Mouse (Mus musculus) embryonic facial prominence, embryonic 11.5 days (tissue): ENCODE data around the gene Myo1d. TPM values are rescaled to one million over a fixed set of nuclear protein-coding genes. Genes with fewer than 3 reads are reported as not detected.

Experiments
- ATAC-seq: fragments of 200-750 bp; cut with Nextera tagmentation; replicated peaks from 2 replicates; pipeline ENCODE4 v1.8.0; 2017; ENCODE audit warnings: low read depth; ENCODE audit not compliant: insufficient number of reproducible peaks, low FRiP score, low TSS enrichment
- DNase-seq: peaks from one replicate; pipeline ENCODE4 v3.0.0-alpha.2; 2015; ENCODE audit warnings: low spot score
- H3K27ac ChIP-seq: fragments of 300-500 bp; sonication (generic); replicated peaks from 2 replicates; pipeline ENCODE4 v1.5.1; 2014; ENCODE audit warnings: mild to moderate bottlenecking, low read depth, low read length, control low read depth
- H3K27me3 ChIP-seq: fragments of 300-500 bp; sonication (generic); 2 replicates; pipeline ENCODE4 v1.6.1; 2014; ENCODE audit warnings: mild to moderate bottlenecking, low read length, moderate library complexity, mixed read lengths; ENCODE audit not compliant: control insufficient read depth, insufficient read depth
- H3K36me3 ChIP-seq: fragments of 300-500 bp; sonication (generic); replicated peaks from 2 replicates; pipeline ENCODE4 v1.6.1; 2014; ENCODE audit warnings: low read depth, mild to moderate bottlenecking, low read length, moderate library complexity, mixed read lengths; ENCODE audit not compliant: control insufficient read depth, insufficient read depth
- H3K4me1 ChIP-seq: fragments of 300-500 bp; sonication (generic); 2 replicates; pipeline ENCODE4 v1.6.1; 2014; ENCODE audit warnings: low read length, mixed read lengths; ENCODE audit not compliant: control insufficient read depth, insufficient read depth
- H3K4me2 ChIP-seq: fragments of 300-500 bp; sonication (generic); 2 replicates; pipeline ENCODE4 v1.6.1; 2014; ENCODE audit warnings: low read depth, mild to moderate bottlenecking, control low read depth, low read length, moderate library complexity
- H3K4me3 ChIP-seq: fragments of 300-500 bp; sonication (generic); 2 replicates; pipeline ENCODE4 v1.5.1; 2014; ENCODE audit warnings: low read depth, low read length, control low read depth
- H3K9ac ChIP-seq: fragments of 300-500 bp; sonication (generic); replicated peaks from 2 replicates; pipeline ENCODE4 v1.6.1; 2014; ENCODE audit warnings: mild to moderate bottlenecking, control low read depth, low read length
- H3K9me3 ChIP-seq: fragments of 300-500 bp; sonication (generic); replicated peaks from 2 replicates; pipeline ENCODE4 v1.6.1; 2016; ENCODE audit warnings: mild to moderate bottlenecking, low read length, inconsistent platforms, mixed read lengths; ENCODE audit not compliant: control insufficient read depth
- WGBS: fragments of 180-500 bp; shearing (Covaris S2); extraction: QIAGEN DNeasy Blood & Tissue Kit; methylation state at CpG from one replicate; pipeline ENCODE4 v1.1.7; 2014; 5-methylcytosine and 5-hydroxymethylcytosine counted together
- polyA plus RNA-seq: library from polyadenylated mRNA; unstranded; fragments of >200 nt; fragmentation: Nextera tagmentation; extraction: Ambion mirVana; gene quantifications from 2 replicates; pipeline ENCODE4 v1.2.1, GENCODE M21; 2014

Myo1d gene
- polyA plus RNA-seq, 1 experiment from 2014 or later: 5.7 TPM

- no peak overlapping the region for H3K4me2 ChIP-seq
- ATAC-seq: no peak
- H3K4me1 ChIP-seq: peaks cover 3% of the 10 kb centered on the region; the same call in 1 of the 2 replicates
- no peak overlapping the region for H3K27ac ChIP-seq
- H3K27me3 ChIP-seq: no peaks in the 10 kb centered on the region
- H3K36me3 ChIP-seq: no peaks in the 10 kb centered on the region
- DNase-seq: no peak
- H3K9ac ChIP-seq: no peak overlapping the region
- no peaks in the 10 kb centered on the region for H3K9me3 ChIP-seq
- WGBS: 72% methylated on average over 7 of the region's 7 CpGs
- no peak overlapping the region for H3K4me3 ChIP-seq
Measured at GRCm38 (mm10) chr11:80564975-80565965, 214.6 kb downstream of the Myo1d start.

DNA sequence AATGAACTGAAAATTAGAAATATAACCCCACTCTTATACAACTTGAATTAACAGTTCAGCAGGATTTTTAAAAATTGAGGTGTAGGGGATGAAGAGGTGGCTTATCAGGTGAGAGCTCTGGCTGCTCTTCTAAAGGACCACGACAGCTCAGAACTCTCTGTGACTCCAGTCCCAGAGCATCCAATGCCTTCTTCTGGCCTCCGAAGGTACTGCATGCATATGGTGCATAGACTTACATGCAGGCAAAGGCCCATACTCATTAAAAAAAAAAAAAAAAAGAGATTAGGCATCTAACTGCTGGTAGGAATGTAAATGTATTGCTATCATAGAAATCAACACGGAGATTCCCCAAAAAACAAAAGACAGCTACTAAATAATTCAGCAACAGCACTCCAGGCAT lies 217.3 kb downstream of the Myo1d start:
- no peak overlapping the region for H3K9ac ChIP-seq
- no peaks in the 10 kb centered on the region for H3K9me3 ChIP-seq
- H3K4me1 ChIP-seq: peaks cover 3% of the 10 kb centered on the region; the same call in 1 of the 2 replicates
- ATAC-seq (no peak), DNase-seq (peak; percentile 55)
- H3K4me3 ChIP-seq: no peak overlapping the region
- 39% methylated on average over 3 of the region's 3 CpGs for WGBS
- H3K4me2 ChIP-seq: no peak overlapping the region
- no peak overlapping the region; the same call in 1 of the 2 replicates for H3K27ac ChIP-seq
- no peaks in the 10 kb centered on the region for H3K27me3 ChIP-seq
- no peaks in the 10 kb centered on the region for H3K36me3 ChIP-seq

- ATAC-seq: no peak
- Histone ChIP-seq H3K27ac (no peak overlapping the region), H3K4me1 (peaks cover 3% of the 10 kb centered on the region; the same call in 1 of the 2 replicates), H3K4me2 (no peak overlapping the region), H3K9me3 (no peaks in the 10 kb centered on the region), H3K36me3 (no peaks in the 10 kb centered on the region), H3K4me3 (no peak overlapping the region), H3K27me3 (no peaks in the 10 kb centered on the region), H3K9ac (no peak overlapping the region)
- WGBS: 84% methylated on average over 5 of the region's 5 CpGs
- DNase-seq: no peak
Measured at GRCm38 (mm10) chr11:80560770-80561169, 219.1 kb downstream of the Myo1d start.

GRCm38 (mm10) chr11:80555416-80555815 lies 224.4 kb downstream of the Myo1d start:
- Histone ChIP-seq H3K9ac (no peak overlapping the region), H3K4me1 (no peaks in the 10 kb centered on the region; the same call in 1 of the 2 replicates), H3K4me3 (no peak overlapping the region), H3K27ac (no peak overlapping the region), H3K9me3 (no peaks in the 10 kb centered on the region), H3K27me3 (no peaks in the 10 kb centered on the region), H3K4me2 (no peak overlapping the region), H3K36me3 (no peaks in the 10 kb centered on the region)
- WGBS: 93% methylated on average over 5 of the region's 5 CpGs
- no peak for ATAC-seq
- DNase-seq: no peak

DNA sequence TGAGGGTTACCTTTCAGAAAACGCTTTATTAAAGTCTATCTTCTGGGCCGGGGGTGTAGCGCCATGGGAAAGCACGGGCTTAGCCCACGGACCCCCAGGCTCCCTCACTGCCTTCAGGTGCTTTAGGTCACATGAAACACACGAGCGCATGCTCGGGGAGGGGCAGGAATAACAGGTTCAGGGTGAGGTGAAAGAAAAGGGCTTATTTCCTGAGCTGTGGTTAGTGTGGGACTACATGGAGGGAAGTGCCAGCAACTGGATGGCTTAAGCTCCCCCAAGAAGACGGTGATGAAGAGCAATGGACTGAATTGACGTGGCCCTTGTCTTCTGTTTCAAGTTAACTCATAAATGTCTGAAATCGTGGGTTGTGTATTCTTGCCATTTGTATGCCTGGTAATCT lies 226.8 kb downstream of the Myo1d start:
- Histone ChIP-seq H3K9ac (no peak overlapping the region), H3K27me3 (no peaks in the 10 kb centered on the region), H3K36me3 (no peaks in the 10 kb centered on the region), H3K4me3 (no peak overlapping the region), H3K4me1 (no peaks in the 10 kb centered on the region; the same call in 1 of the 2 replicates), H3K9me3 (no peaks in the 10 kb centered on the region), H3K4me2 (no peak overlapping the region), H3K27ac (no peak overlapping the region)
- DNase-seq (no peak), ATAC-seq (no peak)
- 76% methylated on average over 11 of the region's 11 CpGs for WGBS

DNA sequence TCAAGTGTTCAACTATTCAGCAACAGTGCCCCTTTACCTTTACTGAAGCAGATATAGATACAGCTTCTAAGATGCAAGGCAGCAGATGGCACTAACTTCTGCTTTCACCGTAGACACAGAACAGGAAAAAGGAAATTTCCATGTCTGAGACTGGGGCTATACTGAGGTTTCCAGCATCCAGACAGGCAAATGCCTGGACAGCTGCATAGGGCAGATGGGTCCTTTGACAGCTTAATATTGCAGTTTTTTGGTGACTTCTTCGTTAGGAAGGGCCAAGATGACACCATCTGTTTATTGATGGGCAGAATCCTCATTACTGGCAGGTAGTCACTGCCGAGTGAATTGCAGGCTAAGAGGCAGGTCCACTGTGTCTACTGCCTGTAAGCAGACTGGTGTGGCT lies 228.2 kb downstream of the Myo1d start:
- WGBS: 66% methylated on average over 3 of the region's 3 CpGs
- no peak overlapping the region for H3K9ac ChIP-seq
- no peaks in the 10 kb centered on the region for H3K9me3 ChIP-seq
- no peak for ATAC-seq
- no peak for DNase-seq
- no peaks in the 10 kb centered on the region for H3K36me3 ChIP-seq
- H3K4me2 ChIP-seq: no peak overlapping the region
- H3K27me3 ChIP-seq: no peaks in the 10 kb centered on the region
- no peak overlapping the region for H3K27ac ChIP-seq
- H3K4me1 ChIP-seq: no peaks in the 10 kb centered on the region; the same call in 1 of the 2 replicates
- no peak overlapping the region for H3K4me3 ChIP-seq

DNA sequence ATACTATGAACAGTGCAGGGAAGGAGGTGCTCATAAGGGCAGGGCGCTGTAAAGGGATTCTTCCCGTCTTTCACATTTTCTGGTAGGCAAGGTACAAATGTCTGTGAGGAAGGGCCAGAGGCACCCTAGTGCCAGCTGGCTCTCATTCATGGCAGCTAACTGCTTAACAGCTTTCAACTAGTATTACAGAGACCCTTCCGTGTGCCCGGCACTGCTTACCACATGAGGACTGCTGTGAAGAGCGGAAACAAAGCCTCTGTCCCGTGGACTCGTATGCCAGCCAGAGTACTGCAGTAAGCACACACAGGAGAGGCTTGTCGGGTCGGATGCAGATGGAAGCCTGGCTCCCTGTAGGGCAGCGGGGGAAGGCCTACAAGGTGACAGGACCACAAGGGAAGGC lies 229.6 kb downstream of the Myo1d start:
- H3K9me3 ChIP-seq: no peaks in the 10 kb centered on the region
- no peak overlapping the region for H3K4me3 ChIP-seq
- peak overlapping the region; percentile 59 for H3K27ac ChIP-seq
- DNase-seq: no peak
- no peaks in the 10 kb centered on the region for H3K27me3 ChIP-seq
- no peaks in the 10 kb centered on the region; the same call in 1 of the 2 replicates for H3K4me1 ChIP-seq
- H3K9ac ChIP-seq: no peak overlapping the region
- ATAC-seq: no peak
- 66% methylated on average over 10 of the region's 10 CpGs for WGBS
- no peaks in the 10 kb centered on the region for H3K36me3 ChIP-seq
- H3K4me2 ChIP-seq: no peak overlapping the region

DNA sequence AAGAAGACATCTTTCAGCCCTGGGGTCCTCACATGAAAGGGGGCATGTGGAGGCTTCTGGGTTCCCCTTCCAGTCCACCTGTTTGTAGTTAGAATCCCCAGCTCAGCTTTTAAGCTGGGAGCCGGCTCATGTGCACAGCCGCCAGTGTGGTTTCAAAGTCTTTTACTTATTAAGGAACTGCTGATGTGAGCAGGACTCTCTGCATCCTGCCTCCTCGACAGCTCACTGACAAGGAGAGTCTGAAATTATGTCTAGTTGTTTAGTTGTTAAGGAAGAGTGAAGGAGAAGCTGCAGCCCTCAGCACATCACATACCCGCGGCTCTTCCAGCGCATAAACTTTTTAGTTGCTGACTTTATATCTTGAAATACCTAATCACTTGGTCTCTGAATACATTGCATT lies 230.0 kb downstream of the Myo1d start:
- Histone ChIP-seq H3K9ac (no peak overlapping the region), H3K4me3 (no peak overlapping the region), H3K36me3 (no peaks in the 10 kb centered on the region), H3K27ac (no peak overlapping the region; the same call in 1 of the 2 replicates), H3K4me1 (no peaks in the 10 kb centered on the region; the same call in 1 of the 2 replicates), H3K4me2 (no peak overlapping the region), H3K9me3 (no peaks in the 10 kb centered on the region), H3K27me3 (no peaks in the 10 kb centered on the region)
- DNase-seq: peak; percentile 61
- 56% methylated on average over 6 of the region's 6 CpGs for whole genome bisulfite sequencing
- no peak for ATAC-seq
